Mouse (Mus musculus) forebrain, embryonic 14.5 days (tissue): ENCODE measurements around the gene Omt2a. TPM values are rescaled to one million over a fixed set of nuclear protein-coding genes. Genes with fewer than 3 reads are reported as not detected.
"Not testable (repeated sequence)": the region's sequence is repeated elsewhere in the genome, so short reads cannot be mapped to it uniquely, and the experiment has no call there.

Experiments used
- ATAC-seq: fragments of 200-750 bp; cut with Nextera tagmentation; 2 replicates; pipeline ENCODE4 v1.8.0; 2017; ENCODE audit warnings: mild to moderate bottlenecking, moderate library complexity
- DNase-seq: peaks from one replicate; pipeline ENCODE4 v3.0.0-alpha.2; 2015; ENCODE audit warnings: low spot score
- H3K27ac ChIP-seq: fragments of 300-500 bp; sonication (generic); 2 replicates; pipeline ENCODE4 v1.5.1; 2014; ENCODE audit warnings: low read depth, mild to moderate bottlenecking, control low read depth, low read length, moderate library complexity
- H3K27me3 ChIP-seq: fragments of 300-500 bp; sonication (generic); replicated peaks from 2 replicates; pipeline ENCODE4 v1.6.1; 2014; ENCODE audit warnings: low read length, control low read depth, mixed read lengths; ENCODE audit not compliant: control insufficient read depth, insufficient read depth
- H3K36me3 ChIP-seq: fragments of 300-500 bp; sonication (generic); 2 replicates; pipeline ENCODE4 v1.6.1; 2014; ENCODE audit warnings: low read length, control low read depth; ENCODE audit not compliant: control insufficient read depth, insufficient read depth
- H3K4me1 ChIP-seq: fragments of 300-500 bp; sonication (generic); 2 replicates; pipeline ENCODE4 v1.6.1; 2014; ENCODE audit warnings: antibody characterized with exemption, low read length, control low read depth; ENCODE audit not compliant: control insufficient read depth, insufficient read depth
- H3K4me2 ChIP-seq: fragments of 300-500 bp; sonication (generic); 2 replicates; pipeline ENCODE4 v1.6.1; 2014; ENCODE audit warnings: mild to moderate bottlenecking, control low read depth, low read length
- H3K4me3 ChIP-seq: fragments of 300-500 bp; sonication (generic); 2 replicates; pipeline ENCODE4 v1.5.1; 2014; ENCODE audit warnings: low read depth, low read length, control low read depth
- H3K9ac ChIP-seq: fragments of 300-500 bp; sonication (generic); 2 replicates; pipeline ENCODE4 v1.6.1; 2014; ENCODE audit warnings: mild to moderate bottlenecking, low read length, control low read depth, moderate library complexity
- H3K9me3 ChIP-seq: fragments of 300-500 bp; sonication (generic); replicated peaks from 2 replicates; pipeline ENCODE4 v1.6.1; 2016; ENCODE audit warnings: low read length, control low read depth, mixed read lengths; ENCODE audit not compliant: control insufficient read depth
- WGBS: fragments of 180-500 bp; shearing (Covaris S2); extraction: QIAGEN DNeasy Blood & Tissue Kit; methylation state at CpG from one replicate; pipeline ENCODE4 v1.1.7; 2014; 5-methylcytosine and 5-hydroxymethylcytosine counted together
- polyA plus RNA-seq: library from polyadenylated mRNA; unstranded; fragments of >200 nt; fragmentation: Nextera tagmentation; extraction: Ambion mirVana; gene quantifications from 2 replicates; pipeline ENCODE4 v1.2.1, GENCODE M21; 2014

The Omt2a gene
- polyA plus RNA-seq, 1 experiment from 2014 or later = not detected

- not testable (repeated sequence) for H3K4me3 ChIP-seq, H3K36me3 ChIP-seq, H3K4me1 ChIP-seq, H3K4me2 ChIP-seq, H3K9me3 ChIP-seq, ATAC-seq, H3K9ac ChIP-seq, H3K27ac ChIP-seq, DNase-seq, H3K27me3 ChIP-seq
- WGBS = 82% methylated on average over 3 of the region's 3 CpGs
Measured at GRCm38 (mm10) chr9:78289723-78290122, 24.9 kb downstream of the Omt2a start, which contains the start of gene Gm10639. Gm10639 (plus strand) TSS chr9:78289923.

GRCm38 (mm10) chr9:78289063-78289462 lies 25.5 kb downstream of the Omt2a start:
- H3K4me3 ChIP-seq, DNase-seq, H3K9me3 ChIP-seq, H3K4me1 ChIP-seq, H3K27me3 ChIP-seq, H3K36me3 ChIP-seq, ATAC-seq, H3K9ac ChIP-seq, H3K27ac ChIP-seq, H3K4me2 ChIP-seq: not testable (repeated sequence)
- 78% methylated on average over 1 of the region's 1 CpGs for WGBS

- H3K9ac ChIP-seq, H3K4me3 ChIP-seq, ATAC-seq, DNase-seq, H3K4me2 ChIP-seq, H3K27ac ChIP-seq, H3K27me3 ChIP-seq, H3K9me3 ChIP-seq, H3K36me3 ChIP-seq, H3K4me1 ChIP-seq: not testable (repeated sequence)
- 84% methylated on average over 4 of the region's 4 CpGs for WGBS
Measured at GRCm38 (mm10) chr9:78282002-78282711, 32.4 kb downstream of the Omt2a start.

- not testable (repeated sequence) for DNase-seq, H3K4me1 ChIP-seq, ATAC-seq, H3K36me3 ChIP-seq, H3K9me3 ChIP-seq, H3K27me3 ChIP-seq, H3K4me2 ChIP-seq, H3K9ac ChIP-seq, H3K4me3 ChIP-seq, H3K27ac ChIP-seq
- WGBS = 83% methylated on average over 3 of the region's 3 CpGs
Measured at GRCm38 (mm10) chr9:78270945-78271344, 43.7 kb downstream of the Omt2a start.

Other genes with a start within 250 kb of the Omt2a start
- 50.3 and 53.0 TPM in 2 replicates for gene Fbxo9, start 205.7 kb downstream of the Omt2a start, polyA plus RNA-seq
- gene Ick, start 205.6 kb downstream of the Omt2a start, polyA plus RNA-seq = 30.6 and 33.8 TPM in 2 replicates
- gene Gsta4, start 132.0 kb downstream of the Omt2a start, polyA plus RNA-seq = 22.2 and 24.1 TPM in 2 replicates
- gene Gsta1, start 84.1 kb downstream of the Omt2a start, polyA plus RNA-seq = not detected in 2 replicates
- gene Gm3776, start 57.7 kb downstream of the Omt2a start, polyA plus RNA-seq = not detected in 2 replicates
- gene Gm10639, start 24.9 kb downstream of the Omt2a start, polyA plus RNA-seq = not detected in 2 replicates
- not detected in 2 replicates for gene Omt2b, start 12.8 kb upstream of the Omt2a start, polyA plus RNA-seq
- not detected in 2 replicates for gene Gsta2, start 41.0 kb upstream of the Omt2a start, polyA plus RNA-seq
- 2.1 and 2.8 TPM in 2 replicates for gene Dppa5a, start 53.4 kb upstream of the Omt2a start, polyA plus RNA-seq
- 5.6 and 7.3 TPM in 2 replicates for gene Ooep, start 63.9 kb upstream of the Omt2a start, polyA plus RNA-seq
- 0.08 TPM in 1 of 2 replicates, not detected in the other for gene Ddx43, start 81.0 kb upstream of the Omt2a start, polyA plus RNA-seq
- gene Cgas, start 128.4 kb upstream of the Omt2a start, polyA plus RNA-seq = 0.50 and 0.51 TPM in 2 replicates
- 23.0 and 25.5 TPM in 2 replicates for gene Mto1, start 133.4 kb upstream of the Omt2a start, polyA plus RNA-seq
- 0.52 and 0.56 TPM in 2 replicates for gene Gm17324, start 134.0 kb upstream of the Omt2a start, polyA plus RNA-seq
- gene Eef1a1, start 174.4 kb upstream of the Omt2a start, polyA plus RNA-seq = 4,517 and 5,265 TPM in 2 replicates